32 mouse cellular contexts compared by ENCODE assay signal in genomic region chr14:17655084-17655483, GRCm38 (mm10). TPM values are rescaled to one million over a fixed set of nuclear protein-coding genes. Genes with fewer than 3 reads are reported as not detected.
"Had no signal": no experiment of that assay in that cellular context is flagged by ENCODE, and none has a peak within 500 bp of the region (broad histone marks: within the 10 kb centered on the region; RNA-seq: fewer than 3 reads in every experiment).

No protein-coding gene starts in this region.

- H3K27ac ChIP-seq: left cerebral cortex, adult 2 months; limb, embryonic 10.5 days; limb, embryonic 12.5 days; limb, embryonic 13.5 days; limb, embryonic 15.5 days; liver, embryonic 13.5 days; liver, embryonic 14.5 days; liver, embryonic 15.5 days; lung, embryonic 15.5 days; macrophage; midbrain, embryonic 10.5 days; midbrain, embryonic 12.5 days; midbrain, embryonic 13.5 days; midbrain, embryonic 15.5 days had no signal

- H3K9ac ChIP-seq: limb, embryonic 12.5 days; limb, embryonic 13.5 days; limb, embryonic 15.5 days; liver, embryonic 13.5 days; liver, embryonic 14.5 days; liver, embryonic 15.5 days; liver, postnatal 0 days; lung, embryonic 14.5 days; lung, embryonic 15.5 days; midbrain, embryonic 12.5 days; midbrain, embryonic 13.5 days; midbrain, embryonic 15.5 days had no signal

- H3K27me3 ChIP-seq: midbrain, embryonic 15.5 days had no signal

- H3K4me2 ChIP-seq: limb, embryonic 12.5 days; limb, embryonic 13.5 days; limb, embryonic 15.5 days; liver, embryonic 11.5 days; liver, embryonic 13.5 days; liver, embryonic 15.5 days; lung, embryonic 14.5 days; lung, embryonic 15.5 days; midbrain, embryonic 11.5 days; midbrain, embryonic 12.5 days; midbrain, embryonic 13.5 days; midbrain, embryonic 15.5 days had no signal

- DNase-seq: left cerebral cortex, postnatal 4 days; liver; liver, embryonic 13.5 days; liver, postnatal 0 days; lung, adult 18-20 months; lung, adult 2 months; lung, embryonic 14.5 days; lung, postnatal 10 days; lung, postnatal 14 days; lung, postnatal 36 days; lung, postnatal 4 days; midbrain, embryonic 14.5 days had no signal

- ATAC-seq: liver, postnatal 0 days; lung, postnatal 0 days; midbrain, embryonic 13.5 days; midbrain, embryonic 15.5 days; midbrain, embryonic 16.5 days had no signal

- H3K4me1 ChIP-seq: liver, embryonic 13.5 days; liver, embryonic 15.5 days had no signal

- H3K36me3 ChIP-seq: limb, embryonic 10.5 days; limb, embryonic 12.5 days; limb, embryonic 13.5 days; limb, embryonic 15.5 days; liver, embryonic 13.5 days; liver, embryonic 15.5 days; lung, embryonic 15.5 days; midbrain, embryonic 10.5 days; midbrain, embryonic 12.5 days; midbrain, embryonic 13.5 days; midbrain, embryonic 15.5 days had no signal

- H3K9me3 ChIP-seq: limb, embryonic 10.5 days; limb, embryonic 12.5 days; limb, embryonic 13.5 days; limb, embryonic 15.5 days; liver, embryonic 13.5 days; liver, embryonic 15.5 days; lung, embryonic 15.5 days; megakaryocyte, embryonic 14.5 days; midbrain, embryonic 10.5 days; midbrain, embryonic 12.5 days; midbrain, embryonic 13.5 days; midbrain, embryonic 15.5 days had no signal

- H3K4me3 ChIP-seq: left cerebral cortex, adult 2 months; limb, embryonic 10.5 days; limb, embryonic 12.5 days; limb, embryonic 13.5 days; limb, embryonic 15.5 days; liver, embryonic 13.5 days; liver, embryonic 15.5 days; lung, embryonic 15.5 days; megakaryocyte, embryonic 14.5 days; midbrain, embryonic 10.5 days; midbrain, embryonic 12.5 days; midbrain, embryonic 13.5 days; midbrain, embryonic 15.5 days; myocyte had no signal

RNA-seq across cellular contexts. Expression of gene Thrb, which starts 5.0 kb away (rescaled TPM):
- total RNA-seq: monocyte, adult 5-6 weeks had no signal
